Mouse (Mus musculus) lung, embryonic 15.5 days (tissue): ENCODE measurements at regions not wholly inside any gene's neighbourhood (a gene's known extent, or its start where the extent isn't known, plus 50 kb on each side); places are given as distances from the start of the nearest gene placed in this dataset.

ENCODE experiments used
- ATAC-seq: fragments of 200-750 bp; cut with Nextera tagmentation; 2 replicates; pipeline ENCODE4 v1.8.0; 2017; ENCODE audit warnings: moderate number of reproducible peaks, borderline replicate concordance; ENCODE audit not compliant: low FRiP score, low TSS enrichment; ENCODE audit errors: extremely low read depth
- H3K27ac ChIP-seq: fragments of 300-500 bp; sonication (generic); 2 replicates; pipeline ENCODE4 v1.5.1; 2015; ENCODE audit warnings: moderate library complexity, mild to moderate bottlenecking, inconsistent platforms
- H3K27me3 ChIP-seq: fragments of 300-500 bp; sonication (generic); 2 replicates; pipeline ENCODE4 v1.6.1; 2015; ENCODE audit warnings: inconsistent platforms
- H3K36me3 ChIP-seq: fragments of 300-500 bp; sonication (generic); 2 replicates; pipeline ENCODE4 v1.6.1; 2015; ENCODE audit warnings: inconsistent platforms
- H3K4me1 ChIP-seq: fragments of 300-500 bp; sonication (generic); 2 replicates; pipeline ENCODE4 v1.6.1; 2015; ENCODE audit warnings: inconsistent platforms
- H3K4me2 ChIP-seq: fragments of 300-500 bp; sonication (generic); 2 replicates; pipeline ENCODE4 v1.6.1; 2015; ENCODE audit warnings: inconsistent platforms, mild to moderate bottlenecking, moderate library complexity
- H3K4me3 ChIP-seq: fragments of 300-500 bp; sonication (generic); 2 replicates; pipeline ENCODE4 v1.5.1; 2015; ENCODE audit warnings: mild to moderate bottlenecking, inconsistent platforms
- H3K9ac ChIP-seq: fragments of 300-500 bp; sonication (generic); 2 replicates; pipeline ENCODE4 v1.6.1; 2015; ENCODE audit warnings: inconsistent platforms
- H3K9me3 ChIP-seq: fragments of 300-500 bp; sonication (generic); 2 replicates; pipeline ENCODE4 v1.6.1; 2016; ENCODE audit warnings: inconsistent platforms
- WGBS: fragments of 180-500 bp; shearing (Covaris S2); methylation state at CpG from one replicate; pipeline ENCODE4 v1.1.7; 2015; 5-methylcytosine and 5-hydroxymethylcytosine counted together

DNA sequence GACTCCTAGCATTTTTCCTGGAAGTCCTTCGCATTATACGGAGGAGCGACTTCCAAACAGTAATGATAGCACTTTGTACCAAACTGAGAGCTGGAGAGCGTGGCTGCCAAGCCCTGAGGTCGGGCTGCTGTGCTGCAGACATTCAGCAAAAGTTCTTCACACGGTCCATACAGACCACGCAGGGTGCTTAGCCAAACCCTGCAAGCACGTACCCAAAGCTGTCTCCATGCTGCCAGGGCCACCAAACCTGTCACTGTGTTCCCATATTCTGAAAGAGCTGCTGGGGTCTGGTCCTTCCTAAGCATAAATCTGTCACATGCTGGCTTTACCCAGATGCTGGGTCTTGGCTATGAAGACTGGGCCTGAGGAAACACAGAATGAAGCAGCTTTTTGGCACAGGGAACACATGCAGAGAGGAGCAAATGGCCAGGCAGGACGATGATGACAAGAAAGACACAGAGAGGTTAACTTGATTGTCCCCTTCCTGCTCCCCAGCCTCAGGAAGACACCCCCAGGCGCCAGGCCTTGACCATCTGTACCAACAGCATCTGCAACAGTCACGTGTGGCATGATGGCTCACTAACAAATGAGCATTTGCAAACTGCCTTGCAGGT, 354.0 kb upstream of the Nfe2l3 start:
- Histone ChIP-seq H3K27ac (peak overlapping the region; percentile 71), H3K4me3 (no peak overlapping the region), H3K9ac (no peak overlapping the region), H3K9me3 (no peaks in the 10 kb centered on the region), H3K36me3 (no peaks in the 10 kb centered on the region), H3K4me1 (peaks cover 38% of the 10 kb centered on the region), H3K27me3 (no peaks in the 10 kb centered on the region), H3K4me2 (peak overlapping the region; percentile 11; the same call in 1 of the 2 replicates)
- no peak for ATAC-seq
- WGBS = 61% methylated on average over 11 of the region's 11 CpGs

DNA sequence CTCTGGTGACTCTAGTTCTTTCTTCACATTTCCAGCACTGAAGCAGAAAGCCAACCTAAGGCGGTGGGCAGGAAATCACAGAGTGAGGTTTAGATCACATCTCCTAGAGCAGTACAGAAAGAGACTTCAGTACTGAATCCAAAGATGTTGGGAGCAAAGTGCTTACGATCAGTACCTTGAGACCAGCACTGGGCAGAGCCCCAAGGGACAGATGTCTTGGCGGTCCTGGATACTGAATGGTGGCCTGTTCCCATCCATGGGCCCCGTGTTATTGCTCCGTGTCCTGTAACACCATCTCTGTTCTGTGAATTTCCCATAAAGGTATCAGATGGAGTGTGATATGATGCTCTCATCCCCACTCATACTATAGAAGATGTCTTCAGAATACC, 353.5 kb upstream of the Nfe2l3 start:
- Histone ChIP-seq H3K27me3 (no peaks in the 10 kb centered on the region), H3K9ac (no peak overlapping the region), H3K4me1 (peaks cover 38% of the 10 kb centered on the region), H3K4me2 (no peak overlapping the region), H3K27ac (peak overlapping the region; percentile 71; the same call in 1 of the 2 replicates), H3K36me3 (no peaks in the 10 kb centered on the region), H3K4me3 (no peak overlapping the region), H3K9me3 (no peaks in the 10 kb centered on the region)
- no peak for ATAC-seq
- 91% methylated on average over 5 of the region's 5 CpGs for WGBS

DNA sequence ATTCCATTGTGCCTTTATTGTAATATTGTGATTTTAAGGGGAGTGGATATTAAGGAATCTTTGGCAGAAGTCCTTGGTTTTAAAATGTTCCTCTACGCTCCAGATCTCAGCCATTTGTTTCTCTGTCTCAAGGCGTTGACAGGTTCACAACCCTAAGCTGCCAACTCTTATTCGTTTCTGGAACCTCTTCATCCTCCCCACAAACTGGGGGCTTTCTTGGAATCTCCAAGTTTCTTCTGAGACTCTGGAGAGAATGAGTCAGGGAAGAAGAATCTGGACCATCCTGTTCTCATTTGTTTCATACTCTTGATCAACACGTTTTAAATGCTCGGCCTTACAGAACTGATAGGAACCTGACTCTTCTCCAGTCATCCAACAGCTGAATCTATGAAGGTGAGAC, 351.4 kb upstream of the Nfe2l3 start:
- Histone ChIP-seq H3K4me2 (no peak overlapping the region), H3K27ac (no peak overlapping the region), H3K36me3 (no peaks in the 10 kb centered on the region), H3K4me3 (no peak overlapping the region), H3K9ac (no peak overlapping the region), H3K27me3 (no peaks in the 10 kb centered on the region), H3K4me1 (peaks cover 24% of the 10 kb centered on the region), H3K9me3 (no peaks in the 10 kb centered on the region)
- WGBS = 49% methylated on average over 5 of the region's 5 CpGs
- ATAC-seq = no peak

DNA sequence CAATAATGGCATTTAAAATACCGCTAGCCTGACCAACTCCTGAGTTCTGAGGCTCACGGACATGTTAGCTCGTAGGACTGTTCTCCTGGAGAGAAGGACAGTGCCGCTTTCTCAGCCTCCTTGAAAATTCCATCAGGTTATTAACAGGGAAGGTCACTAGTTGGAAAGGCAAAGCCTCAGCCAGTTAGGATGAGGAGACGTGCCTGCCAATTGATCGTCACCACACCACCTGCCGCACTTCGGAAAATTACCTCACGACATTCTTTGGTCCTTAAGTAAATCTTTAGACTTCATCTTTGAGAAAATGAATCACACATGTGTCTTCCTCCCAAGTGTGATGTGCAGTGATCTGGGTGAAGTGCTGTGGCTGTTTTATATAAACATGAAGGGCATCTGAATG, 347.8 kb upstream of the Nfe2l3 start:
- Histone ChIP-seq H3K4me3 (no peak overlapping the region), H3K27me3 (no peaks in the 10 kb centered on the region), H3K36me3 (no peaks in the 10 kb centered on the region), H3K9me3 (no peaks in the 10 kb centered on the region), H3K9ac (no peak overlapping the region), H3K27ac (no peak overlapping the region), H3K4me2 (no peak overlapping the region), H3K4me1 (no peaks in the 10 kb centered on the region)
- WGBS = 52% methylated on average over 9 of the region's 9 CpGs
- ATAC-seq = no peak

DNA sequence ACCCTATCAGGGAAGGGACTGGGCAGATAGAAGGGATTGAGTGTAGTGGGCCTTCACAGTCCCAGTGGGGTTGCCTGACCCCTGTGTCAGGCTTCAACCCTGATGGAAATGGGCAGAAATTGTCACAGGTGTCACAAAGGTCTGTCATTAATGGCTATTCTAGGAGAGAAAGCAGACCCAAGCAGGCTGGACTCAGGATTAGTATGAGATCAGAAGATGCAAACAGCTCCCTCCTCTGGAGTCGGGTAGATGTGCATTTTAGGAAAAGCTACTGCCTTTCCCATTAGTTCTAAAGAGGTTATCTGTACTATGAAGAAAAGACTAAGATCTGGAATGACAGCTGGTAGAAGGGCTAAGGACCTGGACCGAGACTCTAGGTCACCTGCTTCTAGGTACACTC, 346.9 kb upstream of the Nfe2l3 start:
- H3K4me3 ChIP-seq = no peak overlapping the region
- no peaks in the 10 kb centered on the region for H3K27me3 ChIP-seq
- H3K4me1 ChIP-seq = no peaks in the 10 kb centered on the region
- H3K9me3 ChIP-seq = no peaks in the 10 kb centered on the region
- H3K9ac ChIP-seq = no peak overlapping the region
- H3K27ac ChIP-seq = no peak overlapping the region
- ATAC-seq = no peak
- 47% methylated on average over 2 of the region's 2 CpGs for WGBS
- H3K4me2 ChIP-seq = no peak overlapping the region
- H3K36me3 ChIP-seq = no peaks in the 10 kb centered on the region

DNA sequence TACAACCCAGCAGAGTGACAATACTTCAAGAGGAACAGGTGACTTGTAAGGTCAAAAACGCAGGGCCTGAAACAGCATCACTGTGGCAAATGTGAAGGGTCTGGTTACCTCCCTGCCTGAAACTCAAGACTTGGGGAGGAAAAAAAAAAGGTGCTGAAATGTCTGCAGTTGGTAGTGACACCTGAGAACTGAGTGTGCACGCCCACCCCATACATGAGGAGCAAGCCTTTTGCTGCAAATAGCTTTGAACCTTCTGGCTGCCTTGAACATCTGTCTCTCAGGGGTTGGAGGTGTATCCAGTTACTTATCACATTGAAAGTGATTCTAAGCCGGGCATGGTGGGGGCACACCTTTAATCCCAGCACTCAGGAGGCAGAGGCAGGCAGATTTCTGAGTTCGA, 346.1 kb upstream of the Nfe2l3 start:
- Histone ChIP-seq H3K9me3 (no peaks in the 10 kb centered on the region), H3K4me3 (no peak overlapping the region), H3K27ac (no peak overlapping the region), H3K36me3 (no peaks in the 10 kb centered on the region), H3K27me3 (no peaks in the 10 kb centered on the region), H3K4me2 (no peak overlapping the region), H3K9ac (no peak overlapping the region), H3K4me1 (no peaks in the 10 kb centered on the region)
- ATAC-seq = no peak
- WGBS = 84% methylated on average over 4 of the region's 4 CpGs

DNA sequence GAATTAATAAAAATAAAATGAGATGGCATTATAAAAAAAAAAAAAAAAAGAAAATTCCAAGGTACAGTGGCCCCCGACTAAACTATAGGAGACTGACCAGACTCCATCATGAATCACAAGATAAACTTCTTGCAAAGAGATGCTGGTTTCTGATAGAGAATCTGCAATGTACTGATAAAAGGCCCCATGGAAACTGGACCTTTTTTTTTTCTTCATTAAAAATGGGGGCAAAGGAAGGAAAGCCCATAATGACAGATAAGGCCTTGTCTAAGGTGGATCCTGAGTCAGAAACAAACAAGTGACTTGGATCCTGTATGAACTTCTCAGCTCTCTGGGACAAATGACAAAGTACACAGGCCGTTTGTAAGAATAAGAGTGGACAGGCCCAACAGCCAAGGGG, 344.7 kb upstream of the Nfe2l3 start:
- Histone ChIP-seq H3K27me3 (no peaks in the 10 kb centered on the region), H3K27ac (no peak overlapping the region), H3K9me3 (no peaks in the 10 kb centered on the region), H3K9ac (no peak overlapping the region), H3K4me1 (no peaks in the 10 kb centered on the region), H3K4me3 (no peak overlapping the region), H3K36me3 (no peaks in the 10 kb centered on the region), H3K4me2 (no peak overlapping the region)
- 40% methylated on average over 2 of the region's 2 CpGs for WGBS
- no peak for ATAC-seq

DNA sequence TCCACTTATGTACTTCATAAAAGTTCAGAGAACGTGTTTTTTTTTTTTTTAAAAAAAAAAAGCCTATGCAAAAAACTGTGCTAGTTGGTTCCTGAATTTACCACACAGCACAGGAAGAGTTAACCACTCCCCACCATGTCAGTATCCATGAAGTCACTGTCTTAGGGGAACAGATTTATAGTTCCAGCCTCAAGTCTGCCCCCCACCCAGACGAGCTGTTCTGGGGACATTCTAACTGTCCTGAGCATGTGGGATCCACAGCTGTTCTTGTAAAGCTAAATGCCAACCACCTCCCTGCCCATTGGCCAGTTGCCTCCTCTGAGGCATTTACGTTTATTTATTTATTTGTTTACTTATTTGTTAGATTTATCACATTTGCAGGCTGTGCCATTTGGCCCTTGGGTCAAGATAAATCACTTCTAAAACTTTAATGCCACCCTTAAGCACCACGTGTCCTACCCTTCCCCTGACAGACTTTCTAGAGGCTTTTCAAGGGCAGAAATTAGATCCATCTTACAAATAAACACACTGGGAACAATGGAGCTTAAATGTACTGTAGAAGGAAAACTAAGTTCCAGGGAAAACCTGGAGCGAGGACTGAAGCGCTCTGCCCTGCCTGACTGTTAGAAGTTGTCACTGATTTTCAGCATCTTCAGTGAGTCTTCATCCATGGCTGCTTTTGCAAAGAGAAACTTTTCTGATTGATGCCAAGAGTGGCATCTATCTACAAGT, 343.7 kb upstream of the Nfe2l3 start:
- no peak for ATAC-seq
- H3K4me2 ChIP-seq = no peak overlapping the region
- H3K9me3 ChIP-seq = no peaks in the 10 kb centered on the region
- no peaks in the 10 kb centered on the region for H3K36me3 ChIP-seq
- no peak overlapping the region for H3K27ac ChIP-seq
- 34% methylated on average over 6 of the region's 6 CpGs for WGBS
- no peaks in the 10 kb centered on the region for H3K4me1 ChIP-seq
- H3K27me3 ChIP-seq = no peaks in the 10 kb centered on the region
- no peak overlapping the region for H3K9ac ChIP-seq
- no peak overlapping the region for H3K4me3 ChIP-seq

DNA sequence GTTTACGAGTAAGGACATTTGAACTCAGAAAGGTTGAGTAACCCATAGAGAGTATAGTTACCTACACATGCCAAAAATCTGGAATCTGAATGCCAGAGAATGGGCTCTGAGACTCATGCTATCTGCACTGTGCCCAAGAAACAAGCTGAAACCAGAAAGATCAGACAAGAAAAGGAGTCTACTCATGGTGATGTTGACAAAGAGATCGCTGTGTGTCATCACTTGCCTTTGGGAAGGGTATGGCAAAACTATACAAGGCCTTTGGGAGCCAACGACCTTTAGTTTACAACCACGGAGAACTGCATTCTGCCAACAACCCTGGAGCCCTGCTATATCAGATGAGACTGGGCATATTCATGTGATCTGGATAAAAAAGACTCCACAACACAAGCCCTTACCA, 339.3 kb upstream of the Nfe2l3 start:
- H3K27ac ChIP-seq = no peak overlapping the region
- H3K36me3 ChIP-seq = no peaks in the 10 kb centered on the region
- H3K9me3 ChIP-seq = no peaks in the 10 kb centered on the region
- 91% methylated on average over 4 of the region's 4 CpGs for WGBS
- ATAC-seq = no peak
- no peak overlapping the region for H3K9ac ChIP-seq
- no peaks in the 10 kb centered on the region for H3K27me3 ChIP-seq
- no peak overlapping the region for H3K4me3 ChIP-seq
- H3K4me1 ChIP-seq = no peaks in the 10 kb centered on the region
- H3K4me2 ChIP-seq = no peak overlapping the region

DNA sequence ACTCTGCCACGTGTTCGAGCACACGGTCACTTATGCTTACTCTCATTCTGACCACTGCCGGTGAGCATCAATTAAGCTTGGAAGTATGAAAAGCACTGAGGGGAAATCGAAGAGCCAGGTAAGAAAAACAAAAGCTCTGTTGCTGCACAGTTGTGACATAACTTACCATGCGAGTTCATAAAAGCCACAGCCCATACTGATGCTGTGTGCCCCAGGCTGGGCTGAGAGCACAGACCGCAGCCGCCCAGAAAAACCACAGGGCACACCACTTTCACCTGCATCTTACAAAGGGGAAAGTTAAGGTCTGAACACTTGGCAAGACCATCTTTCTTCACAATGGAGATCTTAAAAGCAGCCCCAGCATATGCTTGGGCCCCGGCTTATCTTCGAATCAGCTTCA, 338.2 kb upstream of the Nfe2l3 start:
- Histone ChIP-seq H3K9ac (no peak overlapping the region), H3K4me1 (no peaks in the 10 kb centered on the region), H3K27me3 (no peaks in the 10 kb centered on the region), H3K27ac (no peak overlapping the region), H3K36me3 (no peaks in the 10 kb centered on the region), H3K9me3 (no peaks in the 10 kb centered on the region), H3K4me2 (no peak overlapping the region), H3K4me3 (no peak overlapping the region)
- no peak for ATAC-seq
- 87% methylated on average over 10 of the region's 10 CpGs for WGBS

DNA sequence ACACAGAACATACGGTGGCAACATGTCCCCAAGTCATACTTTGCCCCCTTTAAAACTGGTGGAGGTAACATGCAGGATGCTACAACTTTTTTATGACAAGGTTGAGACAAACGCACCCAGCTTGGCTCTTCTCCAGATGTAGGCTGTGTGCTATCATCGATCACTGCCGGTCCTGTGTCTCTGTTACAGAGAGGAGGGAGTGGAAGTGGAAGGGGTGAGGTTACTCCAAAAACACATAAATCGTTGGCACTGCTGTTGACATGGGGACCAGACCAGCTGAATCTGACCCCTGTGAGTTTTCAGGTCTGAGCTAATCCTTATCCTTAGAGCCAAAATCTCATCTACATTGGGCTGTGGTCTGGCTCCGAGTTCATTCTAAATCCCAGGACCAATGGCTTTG, 335.0 kb upstream of the Nfe2l3 start:
- Histone ChIP-seq H3K27me3 (no peaks in the 10 kb centered on the region), H3K9me3 (no peaks in the 10 kb centered on the region), H3K4me1 (no peaks in the 10 kb centered on the region), H3K4me3 (no peak overlapping the region), H3K27ac (no peak overlapping the region), H3K36me3 (no peaks in the 10 kb centered on the region), H3K9ac (no peak overlapping the region), H3K4me2 (no peak overlapping the region)
- no peak for ATAC-seq
- 61% methylated on average over 6 of the region's 6 CpGs for WGBS

DNA sequence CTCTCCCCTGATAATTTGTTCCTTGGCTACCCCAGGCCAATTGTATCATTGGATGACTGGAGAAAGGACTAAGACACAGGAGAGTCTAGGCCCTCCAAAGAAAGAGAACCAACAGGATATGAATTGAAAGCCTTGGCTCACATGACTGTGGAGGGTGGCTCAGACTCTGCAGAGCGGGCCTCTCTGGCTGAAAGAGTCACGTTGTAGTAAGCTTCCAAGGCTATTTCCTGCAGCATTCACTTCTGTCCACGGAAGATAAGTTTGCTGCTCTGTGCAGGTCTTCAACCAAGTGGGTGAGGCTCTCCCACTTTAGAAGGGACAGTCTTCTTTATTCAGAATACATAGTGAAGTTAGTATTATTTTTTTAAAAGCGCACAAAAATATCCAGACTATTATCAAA, 332.1 kb upstream of the Nfe2l3 start:
- Histone ChIP-seq H3K4me1 (peaks cover 6% of the 10 kb centered on the region; the same call in 1 of the 2 replicates), H3K27me3 (no peaks in the 10 kb centered on the region), H3K9ac (no peak overlapping the region), H3K36me3 (no peaks in the 10 kb centered on the region), H3K27ac (no peak overlapping the region), H3K9me3 (no peaks in the 10 kb centered on the region), H3K4me2 (no peak overlapping the region), H3K4me3 (no peak overlapping the region)
- 73% methylated on average over 4 of the region's 4 CpGs for WGBS
- ATAC-seq = no peak
